Mouse (Mus musculus) liver, embryonic 16.5 days (tissue): Measurements from ENCODE around the gene Fscn3. TPM values are rescaled to one million over a fixed set of nuclear protein-coding genes. Genes with fewer than 3 reads are reported as not detected.
A peak's percentile ranks its signal among the peaks of the same experiment; 100 is the strongest.

Experiments
- ATAC-seq: fragments of 200-750 bp; cut with Nextera tagmentation; 2 replicates; pipeline ENCODE4 v1.8.0; 2017; ENCODE audit warnings: low read depth, mild to moderate bottlenecking, moderate number of reproducible peaks, moderate library complexity
- H3K27ac ChIP-seq: fragments of 300-500 bp; sonication (generic); 2 replicates; pipeline ENCODE4 v1.5.1; 2014; ENCODE audit warnings: mild to moderate bottlenecking, low read length
- H3K27me3 ChIP-seq: fragments of 300-500 bp; sonication (generic); 2 replicates; pipeline ENCODE4 v1.6.1; 2014; ENCODE audit warnings: low read depth, low read length, mixed read lengths; ENCODE audit not compliant: control insufficient read depth, insufficient read depth
- H3K36me3 ChIP-seq: fragments of 300-500 bp; sonication (generic); 2 replicates; pipeline ENCODE4 v1.6.1; 2014; ENCODE audit warnings: mild to moderate bottlenecking; ENCODE audit not compliant: control insufficient read depth, insufficient read depth
- H3K4me1 ChIP-seq: fragments of 300-500 bp; sonication (generic); 2 replicates; pipeline ENCODE4 v1.6.1; 2014; ENCODE audit warnings: low read depth, low read length, mixed read lengths; ENCODE audit not compliant: control insufficient read depth
- H3K4me2 ChIP-seq: fragments of 300-500 bp; sonication (generic); 2 replicates; pipeline ENCODE4 v1.6.1; 2014; ENCODE audit warnings: low read depth, low read length, mixed read lengths
- H3K4me3 ChIP-seq: fragments of 300-500 bp; sonication (generic); 2 replicates; pipeline ENCODE4 v1.5.1; 2014; ENCODE audit warnings: low read depth, mild to moderate bottlenecking, low read length
- H3K9ac ChIP-seq: fragments of 300-500 bp; sonication (generic); 2 replicates; pipeline ENCODE4 v1.6.1; 2014; ENCODE audit warnings: low read depth, low read length
- H3K9me3 ChIP-seq: fragments of 300-500 bp; sonication (generic); replicated peaks from 2 replicates; pipeline ENCODE4 v1.6.1; 2016; ENCODE audit warnings: low read length; ENCODE audit not compliant: control insufficient read depth
- WGBS: fragments of 180-500 bp; shearing (Covaris S2); extraction: QIAGEN DNeasy Blood & Tissue Kit; methylation state at CpG from one replicate; pipeline ENCODE4 v1.1.7; 2014; ENCODE audit not compliant: insufficient replicate concordance; 5-methylcytosine and 5-hydroxymethylcytosine counted together
- polyA plus RNA-seq: library from polyadenylated mRNA; unstranded; fragments of >200 nt; fragmentation: Nextera tagmentation; extraction: Ambion mirVana; gene quantifications from 2 replicates; pipeline ENCODE4 v1.2.1, GENCODE M21; 2015

The Fscn3 gene
- 0.33 and 0.35 TPM in 2 replicates for polyA plus RNA-seq

DNA sequence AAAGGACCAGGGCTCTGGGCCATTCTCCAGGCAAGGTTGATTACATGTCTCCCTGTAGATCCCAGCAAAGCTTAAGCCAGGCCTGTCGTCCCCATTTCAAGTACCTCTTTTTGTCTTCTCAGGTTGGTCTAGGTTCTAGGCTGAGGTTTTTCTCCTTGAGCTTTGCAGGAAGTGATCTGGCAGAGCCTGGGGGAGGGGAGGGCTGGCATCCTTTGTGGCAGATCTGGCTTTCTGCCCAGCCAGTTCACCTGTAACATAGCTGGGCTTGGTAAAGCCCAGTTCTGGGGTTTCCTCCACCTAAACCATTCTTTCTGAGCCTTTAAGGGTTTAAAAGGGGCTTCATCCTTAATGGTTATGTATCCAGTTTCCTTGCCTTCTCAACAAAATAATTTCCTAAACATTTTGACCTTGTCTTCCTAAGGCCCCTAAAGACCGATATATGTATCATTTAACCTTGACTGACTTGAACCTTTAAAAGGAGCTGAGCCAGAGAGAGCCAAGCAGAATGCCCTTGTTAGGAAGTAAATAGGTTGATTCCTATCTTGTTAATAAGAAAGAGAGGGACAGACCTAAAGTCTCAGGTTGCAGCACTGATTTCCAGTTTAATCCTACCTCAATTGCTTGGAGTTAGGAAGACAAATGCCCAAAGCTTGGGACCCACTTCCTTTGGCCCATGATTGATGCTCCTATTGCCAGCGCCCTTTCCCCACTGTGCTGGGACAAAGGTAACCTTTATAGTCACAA, at the start of gene Fscn3:
TSS of gene Fscn3 (plus strand) at position 694 of the 744 bp plus-strand sequence.
- 65% methylated on average over 3 of the region's 3 CpGs for whole genome bisulfite sequencing
- Histone ChIP-seq H3K27ac (0 out of 2 replicates have a peak within 1 kb of the TSS, but pooled peaks have one; percentile 22), H3K27me3 (no peaks in the 10 kb centered on the region), H3K4me1 (peaks cover 34% of the 10 kb centered on the region), H3K4me3 (no peak within 1 kb of the TSS), H3K36me3 (peaks cover 18% of the 10 kb centered on the region), H3K9ac (no peak within 1 kb of the TSS), H3K9me3 (no peaks in the 10 kb centered on the region), H3K4me2 (no peak within 1 kb of the TSS)
- no peak for ATAC-seq

DNA sequence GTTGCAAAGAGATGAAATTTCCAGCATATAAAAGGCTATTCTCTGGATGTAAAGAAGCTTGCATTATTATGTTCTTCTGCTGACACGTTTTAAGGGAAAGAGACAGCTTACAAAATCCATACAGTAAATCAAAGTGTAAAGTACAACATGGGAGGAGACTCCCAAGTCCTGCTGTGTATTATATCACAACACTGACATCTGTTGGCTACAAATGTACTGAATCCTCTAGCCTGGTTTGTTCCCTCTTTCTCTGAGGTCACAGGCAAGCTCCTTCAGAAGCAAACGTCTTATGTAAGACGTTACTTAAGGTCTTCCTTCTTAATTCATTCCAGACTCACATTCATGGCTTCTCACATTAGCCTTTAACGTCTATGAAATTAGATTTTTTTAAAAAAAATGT, 45.6 kb upstream of the Fscn3 start:
- Histone ChIP-seq H3K27me3 (no peaks in the 10 kb centered on the region), H3K27ac (no peak overlapping the region), H3K4me2 (no peak overlapping the region), H3K9ac (no peak overlapping the region), H3K9me3 (no peaks in the 10 kb centered on the region), H3K36me3 (no peaks in the 10 kb centered on the region), H3K4me1 (no peaks in the 10 kb centered on the region), H3K4me3 (no peak overlapping the region)
- 27% methylated on average over 4 of the region's 4 CpGs for WGBS
- ATAC-seq = no peak

DNA sequence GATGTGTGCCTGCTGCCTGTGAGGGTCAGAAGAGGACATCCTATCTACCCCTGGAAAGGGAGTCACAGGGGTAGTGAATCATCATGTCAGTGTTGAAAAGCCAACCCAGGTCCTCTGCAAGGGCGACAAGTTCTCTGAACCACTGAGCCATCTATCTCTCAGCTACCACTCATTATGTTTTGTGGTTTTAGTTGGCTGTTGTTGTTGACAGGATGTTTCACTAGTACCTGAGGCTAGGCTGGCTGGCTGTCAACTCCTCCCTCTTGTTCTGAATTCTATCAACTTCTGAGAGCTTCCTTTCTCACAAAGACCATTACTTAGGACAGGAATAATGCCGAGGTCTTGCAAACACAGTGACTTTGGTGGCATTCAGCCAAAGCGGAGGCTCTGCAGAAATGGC, 42.4 kb upstream of the Fscn3 start:
- H3K9ac ChIP-seq = no peak overlapping the region
- H3K9me3 ChIP-seq = no peaks in the 10 kb centered on the region
- H3K36me3 ChIP-seq = no peaks in the 10 kb centered on the region
- no peaks in the 10 kb centered on the region for H3K4me1 ChIP-seq
- no peaks in the 10 kb centered on the region for H3K27me3 ChIP-seq
- no peak overlapping the region for H3K4me3 ChIP-seq
- no peak overlapping the region for H3K4me2 ChIP-seq
- ATAC-seq = no peak
- no peak overlapping the region for H3K27ac ChIP-seq
- 61% methylated on average over 3 of the region's 3 CpGs for WGBS

DNA sequence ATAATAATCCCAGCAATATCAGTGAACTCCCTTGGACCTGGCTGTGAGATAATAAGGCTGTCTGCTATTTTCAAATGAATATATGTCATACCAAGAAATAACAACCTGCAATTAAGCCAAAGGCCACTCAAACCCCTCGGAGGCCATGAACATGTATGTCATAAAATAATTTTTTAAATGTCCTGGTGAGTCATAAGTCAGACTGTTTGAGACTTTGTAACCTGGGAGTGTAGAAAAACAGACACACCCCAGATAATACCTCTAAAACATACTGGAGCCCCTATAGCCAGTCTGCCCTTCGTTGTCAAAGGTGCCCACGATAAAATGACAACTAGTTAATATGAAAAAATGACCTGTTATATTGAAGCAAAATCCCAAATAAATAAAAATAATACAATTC, 38.6 kb upstream of the Fscn3 start:
- Histone ChIP-seq H3K9me3 (no peaks in the 10 kb centered on the region), H3K27me3 (no peaks in the 10 kb centered on the region), H3K36me3 (no peaks in the 10 kb centered on the region), H3K4me2 (no peak overlapping the region), H3K4me3 (no peak overlapping the region), H3K4me1 (no peaks in the 10 kb centered on the region), H3K27ac (no peak overlapping the region), H3K9ac (no peak overlapping the region)
- ATAC-seq = no peak
- 77% methylated on average over 3 of the region's 3 CpGs for WGBS

DNA sequence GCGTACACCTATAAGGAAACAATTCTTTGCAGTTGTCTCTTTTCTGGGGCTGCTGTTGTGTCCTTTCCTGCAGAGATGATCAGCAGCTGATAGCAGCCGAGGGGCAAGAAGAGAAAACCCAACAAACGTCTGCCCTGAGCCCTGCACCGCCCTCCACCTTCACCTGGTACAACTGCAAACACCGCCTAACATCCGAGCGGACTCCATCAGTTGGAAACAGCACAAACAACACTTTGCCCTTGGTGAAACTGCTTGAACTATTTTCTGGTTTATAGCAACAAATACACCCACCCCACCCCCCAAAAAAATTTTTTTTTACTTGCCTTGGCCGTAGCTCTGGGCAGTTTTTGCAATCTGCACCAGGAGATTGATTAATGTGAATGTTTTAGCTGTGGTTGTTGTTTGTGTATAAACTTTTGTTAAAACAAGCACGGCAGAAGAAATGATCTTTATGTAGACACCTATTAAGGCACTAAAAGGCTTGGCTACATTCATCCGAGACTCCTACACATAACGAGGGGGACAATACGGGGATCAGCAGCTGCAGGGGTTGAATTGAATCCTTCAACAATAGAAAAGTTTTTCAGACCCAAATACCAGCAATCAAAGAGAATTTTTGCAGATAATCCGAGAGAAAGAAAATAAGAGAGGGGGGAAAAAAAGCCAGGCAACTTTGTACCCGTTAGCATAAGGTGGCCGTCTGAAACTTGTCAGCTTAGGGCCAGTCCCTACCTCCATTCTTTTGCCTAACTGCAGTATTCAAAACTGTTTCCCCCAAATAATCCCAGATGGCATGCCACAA, 31.3 kb upstream of the Fscn3 start:
- Histone ChIP-seq H3K4me3 (no peak overlapping the region), H3K27ac (no peak overlapping the region), H3K4me2 (no peak overlapping the region), H3K4me1 (no peaks in the 10 kb centered on the region), H3K9ac (no peak overlapping the region), H3K27me3 (peaks cover 38% of the 10 kb centered on the region), H3K9me3 (0 out of 2 replicates have a peak, but pooled peaks cover 3% of the 10 kb centered on the region), H3K36me3 (no peaks in the 10 kb centered on the region)
- ATAC-seq = no peak
- WGBS = 35% methylated on average over 15 of the region's 15 CpGs

DNA sequence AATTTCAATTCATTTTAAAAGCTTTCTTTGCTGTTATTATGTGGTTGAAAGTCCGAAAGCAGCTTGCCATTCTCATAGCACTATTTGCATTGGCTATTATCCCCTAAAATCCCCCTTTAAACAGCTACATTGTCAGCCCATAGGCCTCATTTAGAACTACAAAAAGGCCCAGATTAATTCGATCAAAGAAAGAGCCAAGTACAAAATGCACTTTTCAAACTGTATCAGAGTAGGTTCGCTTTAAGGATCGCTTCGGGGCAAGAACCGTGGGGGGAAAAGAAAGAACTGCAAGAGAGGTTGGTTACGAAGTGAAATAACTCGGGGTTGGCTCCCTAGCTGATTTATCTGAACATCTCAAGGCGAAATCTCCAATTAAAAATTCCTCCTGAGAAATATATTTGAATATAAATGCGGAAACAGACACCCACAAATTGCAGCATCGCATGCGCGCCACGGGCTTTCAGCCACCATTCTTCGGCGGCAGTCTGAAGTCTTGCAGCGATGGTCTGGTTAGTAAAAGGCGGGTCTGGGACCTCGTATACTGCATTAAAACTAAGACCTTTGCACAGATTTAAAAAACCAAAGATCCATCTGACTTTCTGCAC, 30.6 kb upstream of the Fscn3 start:
- H3K36me3 ChIP-seq = no peaks in the 10 kb centered on the region
- peak overlapping the region; percentile 44 for H3K4me3 ChIP-seq
- peak overlapping the region; percentile 57 for H3K4me2 ChIP-seq
- H3K27me3 ChIP-seq = peaks cover 38% of the 10 kb centered on the region
- 4% methylated on average over 19 of the region's 19 CpGs for WGBS
- no peak for ATAC-seq
- no peak overlapping the region for H3K9ac ChIP-seq
- H3K9me3 ChIP-seq = 0 out of 2 replicates have a peak, but pooled peaks cover 3% of the 10 kb centered on the region
- H3K4me1 ChIP-seq = no peaks in the 10 kb centered on the region
- H3K27ac ChIP-seq = no peak overlapping the region

DNA sequence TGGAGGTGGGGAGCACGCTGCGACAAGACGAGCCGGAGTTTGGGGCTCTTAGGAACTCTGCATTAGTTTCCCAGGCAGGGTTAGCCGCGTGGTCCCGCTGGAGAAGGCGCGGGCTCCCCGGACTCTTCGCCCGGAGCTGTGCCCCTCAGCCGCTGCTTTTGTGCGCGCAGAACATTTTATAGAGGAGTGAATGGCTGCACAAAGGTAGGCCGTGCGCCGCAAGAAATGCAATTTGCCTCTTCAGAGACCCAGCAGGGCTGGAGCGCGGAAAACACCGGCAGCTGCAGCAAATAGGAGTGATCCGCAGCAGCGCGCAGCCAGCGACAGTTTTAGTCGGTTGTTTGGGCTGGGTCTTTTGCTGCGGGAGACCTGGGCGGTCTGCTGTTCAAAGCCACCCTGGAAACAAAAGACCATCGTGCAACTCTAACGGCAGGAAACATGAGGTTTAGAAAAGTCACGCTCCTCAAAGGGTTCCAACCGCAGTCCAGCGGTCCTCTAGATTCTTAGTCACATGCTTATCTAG, 29.8 kb upstream of the Fscn3 start, which contains the start of gene Zfp800:
TSS of gene Zfp800 (minus strand) at position 325 of the 523 bp plus-strand sequence.
- H3K4me3 ChIP-seq = peak within 1 kb of the TSS; percentile 44
- H3K4me2 ChIP-seq = peak within 1 kb of the TSS; percentile 57
- H3K27me3 ChIP-seq = peaks cover 38% of the 10 kb centered on the region
- no peaks in the 10 kb centered on the region for H3K4me1 ChIP-seq
- no peak for ATAC-seq
- under 1% methylated on average over 33 of the region's 33 CpGs for WGBS
- no peak within 1 kb of the TSS for H3K9ac ChIP-seq
- no peaks in the 10 kb centered on the region for H3K36me3 ChIP-seq
- no peak within 1 kb of the TSS for H3K27ac ChIP-seq
- 0 out of 2 replicates have a peak, but pooled peaks cover 3% of the 10 kb centered on the region for H3K9me3 ChIP-seq

DNA sequence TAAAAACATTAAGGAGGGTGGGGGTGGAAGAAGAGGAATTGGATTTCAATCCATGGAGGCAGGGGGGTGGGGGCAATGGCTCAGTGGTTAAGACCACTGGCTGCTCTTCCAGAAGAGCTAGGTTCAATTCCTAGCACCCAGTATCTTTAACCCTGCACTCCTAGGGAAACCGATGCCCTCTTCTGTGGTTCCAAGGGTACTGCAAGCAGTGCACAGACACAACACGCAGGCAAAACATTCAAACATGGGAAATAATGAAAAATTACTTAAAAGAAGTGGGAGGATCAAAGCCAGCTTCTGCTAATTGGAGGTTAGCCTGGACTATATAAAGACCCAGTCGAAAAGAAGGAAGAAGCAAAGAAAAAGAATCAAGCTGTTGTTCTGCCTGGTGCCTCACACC, 28.9 kb upstream of the Fscn3 start:
- no peak overlapping the region for H3K27ac ChIP-seq
- no peaks in the 10 kb centered on the region for H3K36me3 ChIP-seq
- H3K4me1 ChIP-seq = no peaks in the 10 kb centered on the region
- H3K9me3 ChIP-seq = 0 out of 2 replicates have a peak, but pooled peaks cover 3% of the 10 kb centered on the region
- H3K4me3 ChIP-seq = no peak overlapping the region
- no peak overlapping the region for H3K4me2 ChIP-seq
- 65% methylated on average over 3 of the region's 3 CpGs for WGBS
- ATAC-seq = no peak
- peaks cover 38% of the 10 kb centered on the region for H3K27me3 ChIP-seq
- no peak overlapping the region for H3K9ac ChIP-seq
